Mouse (Mus musculus) layer of hippocampus, adult 11-12 months (tissue): ENCODE measurements around the gene Ndufa13.

ENCODE experiments used
- DNase-seq: peaks from one replicate; pipeline ENCODE4 v3.0.0; 2022; ENCODE audit warnings: low spot score

Ndufa13 gene

DNA sequence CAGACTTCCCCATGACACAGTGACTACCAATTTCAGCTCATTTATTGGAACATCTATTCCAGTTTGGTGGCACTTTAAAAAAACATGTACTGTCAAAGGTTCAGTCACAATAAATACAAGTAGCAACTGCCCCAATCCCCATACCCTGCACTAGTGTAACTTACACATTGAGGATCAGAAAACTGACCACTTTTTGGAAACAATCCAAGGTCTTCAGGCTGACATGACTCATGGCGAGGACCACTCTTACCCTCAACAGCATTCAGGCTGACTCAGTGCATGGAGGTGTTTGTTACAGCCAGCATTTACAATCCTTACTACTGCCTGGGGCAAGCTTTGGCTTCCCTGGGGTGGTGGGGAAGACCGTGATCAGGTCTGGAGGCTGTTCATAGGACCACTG is 4.7 kb upstream of the Ndufa13 start:
- DNase-seq: no peak

- DNase-seq: no peak
Measured at GRCm38 (mm10) chr8:69906260-69906659, 3.9 kb upstream of the Ndufa13 start.

- no peak for DNase-seq
Measured at GRCm38 (mm10) chr8:69904096-69904495, 1.7 kb upstream of the Ndufa13 start.

DNA sequence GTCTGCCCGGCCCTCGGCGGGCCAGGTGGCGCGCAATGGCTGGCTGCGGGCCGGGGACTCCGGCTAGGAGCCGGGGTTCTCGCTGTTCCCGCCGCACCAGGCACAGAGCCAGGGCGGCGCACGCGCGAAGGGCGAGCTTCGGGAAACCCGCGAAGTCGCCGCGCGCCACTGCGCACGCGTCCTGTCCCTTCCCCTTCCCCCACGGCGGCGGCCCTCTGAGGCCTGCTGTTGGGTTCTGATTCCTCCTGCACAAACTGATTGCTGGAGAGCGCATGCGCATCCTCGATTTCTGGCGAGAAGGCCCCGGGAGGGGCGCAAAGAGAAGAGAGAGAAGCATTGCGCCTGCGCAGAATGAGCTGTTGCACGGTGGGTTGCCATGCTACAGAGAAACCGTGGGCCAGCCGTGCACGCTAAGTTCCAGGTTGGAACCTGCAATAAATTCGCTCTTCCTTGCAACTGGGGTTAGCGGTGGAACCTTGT is 745 bp upstream of the Ndufa13 start:
- DNase-seq: peak; percentile 99

GRCm38 (mm10) chr8:69901484-69902162 is 735 bp downstream of the Ndufa13 start:
- DNase-seq: peak; percentile 97

- DNase-seq: no peak
Measured at GRCm38 (mm10) chr8:69900895-69901451, 1.4 kb downstream of the Ndufa13 start.

- DNase-seq: no peak
Measured at GRCm38 (mm10) chr8:69899876-69900275, 2.5 kb downstream of the Ndufa13 start.

- no peak for DNase-seq
Measured at GRCm38 (mm10) chr8:69897857-69898256, 4.5 kb downstream of the Ndufa13 start.

DNA sequence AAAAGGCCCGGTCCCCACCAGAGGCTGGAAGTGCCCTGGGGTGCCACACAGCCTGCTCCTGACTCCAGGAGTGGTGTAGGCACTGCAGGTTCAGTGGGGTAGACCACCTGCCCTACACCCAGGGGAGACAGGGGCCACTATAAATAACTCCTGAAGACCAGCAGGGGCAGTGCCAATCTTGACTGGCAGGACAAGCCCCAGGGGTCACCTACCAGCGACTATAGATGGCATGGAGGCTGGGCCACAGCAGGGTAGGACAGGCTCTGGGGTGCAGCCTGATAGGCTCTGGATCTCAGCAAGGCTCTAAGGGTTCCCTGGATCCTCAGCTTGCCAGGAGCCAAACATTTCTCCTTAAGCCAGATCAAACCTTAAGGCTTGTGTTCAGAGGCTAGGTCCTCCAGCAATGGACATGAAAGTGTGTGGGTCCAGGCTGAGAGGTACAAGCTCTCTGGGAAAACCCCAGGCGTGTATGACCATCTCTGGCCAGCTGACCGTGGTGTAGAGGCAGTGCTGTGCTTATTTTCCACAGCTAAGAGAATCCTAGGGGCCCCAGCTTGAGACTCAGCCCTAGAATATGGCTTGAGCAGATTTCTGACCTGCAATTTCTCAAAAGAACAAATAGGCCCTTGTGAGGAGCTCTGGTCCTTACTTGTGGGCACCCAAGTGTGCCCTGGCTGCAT is 6.4 kb downstream of the Ndufa13 start:
- DNase-seq: no peak

DNA sequence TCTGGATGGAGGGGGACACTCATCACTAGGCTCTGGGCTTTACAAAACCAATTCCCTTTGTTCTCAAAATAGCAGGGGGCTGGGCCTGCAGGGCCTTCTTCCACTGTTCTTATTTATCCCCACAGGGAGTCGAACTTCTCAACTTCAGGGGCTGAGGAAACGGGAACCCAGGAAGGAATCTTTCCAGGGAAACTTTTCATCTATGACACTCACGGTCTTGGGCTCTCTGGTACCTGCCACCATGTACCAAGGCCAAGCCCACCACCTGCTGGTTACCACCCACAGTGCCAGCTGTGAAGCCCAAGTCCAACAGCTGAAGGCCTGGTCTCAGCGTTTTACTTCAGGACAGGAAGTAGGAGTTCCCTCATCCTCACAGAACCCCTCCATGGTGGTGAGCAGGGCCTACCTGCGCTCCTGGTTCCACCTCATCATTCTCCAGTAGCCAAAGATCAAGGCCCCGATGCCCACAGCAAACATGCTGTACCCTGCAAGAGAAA is 7.5 kb downstream of the Ndufa13 start:
- DNase-seq: no peak

DNA sequence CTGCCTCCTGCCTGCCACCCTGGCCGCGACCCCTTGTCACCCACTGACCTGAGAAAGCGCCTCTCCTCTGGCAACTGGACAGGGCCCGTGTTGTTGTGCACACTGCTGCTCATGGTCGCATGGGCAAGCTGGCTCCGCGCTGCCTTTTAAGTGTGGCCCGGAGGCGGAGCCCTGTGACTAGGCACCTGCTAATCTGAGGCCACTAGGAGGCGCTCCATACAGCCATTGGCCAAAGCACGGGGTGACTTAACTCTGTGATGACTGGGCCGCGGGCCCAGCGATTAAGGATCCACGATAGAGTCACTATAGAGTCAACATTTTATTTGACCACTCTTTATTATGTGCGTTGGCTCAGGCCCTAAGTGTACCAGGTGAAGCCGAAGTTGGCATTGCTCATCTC is 8.5 kb downstream of the Ndufa13 start:
- peak; percentile 71 for DNase-seq

DNA sequence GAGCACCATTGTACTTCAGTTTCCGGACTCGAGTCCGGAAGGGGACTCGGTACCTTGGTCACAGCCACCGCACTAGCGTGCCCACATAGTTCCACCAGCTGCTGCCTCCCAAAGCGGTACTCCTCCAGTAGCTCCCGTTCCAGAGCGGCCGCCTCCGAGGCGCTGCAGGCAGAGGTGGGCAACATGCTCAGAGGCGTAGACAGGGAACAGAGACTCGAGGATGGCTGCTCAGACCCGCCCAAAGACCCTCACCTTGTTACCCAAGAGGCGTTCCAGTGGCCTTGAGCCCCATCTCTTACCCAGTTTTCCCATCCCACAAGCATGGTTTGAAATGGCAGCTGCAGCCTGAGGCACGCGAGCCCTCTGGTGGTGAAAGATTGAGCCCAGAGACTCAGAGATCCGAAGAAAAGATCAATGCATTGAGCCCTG is 11.5 kb downstream of the Ndufa13 start:
- peak; percentile 74 for DNase-seq

DNA sequence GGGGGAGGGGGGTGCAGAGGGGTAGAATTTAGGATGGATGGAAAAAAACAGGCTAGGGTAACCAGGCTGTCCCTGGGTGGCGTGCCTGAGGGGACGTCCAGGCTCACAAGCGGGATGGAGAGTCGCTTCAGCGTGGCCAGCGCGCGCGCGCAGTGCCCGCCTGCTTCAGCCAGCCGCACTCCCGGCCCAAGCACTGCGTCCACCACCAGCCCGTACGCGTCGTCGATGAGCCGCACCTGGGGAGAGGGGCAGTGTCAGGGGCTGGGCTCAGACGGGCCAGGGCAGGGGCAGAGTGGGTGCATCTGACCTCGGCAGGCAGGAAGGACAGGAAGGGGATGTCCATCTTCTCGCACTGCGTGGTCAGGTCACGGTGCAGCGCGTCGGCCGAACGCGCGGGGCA is 13.5 kb downstream of the Ndufa13 start:
- no peak for DNase-seq

GRCm38 (mm10) chr8:69888244-69888866 is 14.0 kb downstream of the Ndufa13 start:
- DNase-seq: no peak

DNA sequence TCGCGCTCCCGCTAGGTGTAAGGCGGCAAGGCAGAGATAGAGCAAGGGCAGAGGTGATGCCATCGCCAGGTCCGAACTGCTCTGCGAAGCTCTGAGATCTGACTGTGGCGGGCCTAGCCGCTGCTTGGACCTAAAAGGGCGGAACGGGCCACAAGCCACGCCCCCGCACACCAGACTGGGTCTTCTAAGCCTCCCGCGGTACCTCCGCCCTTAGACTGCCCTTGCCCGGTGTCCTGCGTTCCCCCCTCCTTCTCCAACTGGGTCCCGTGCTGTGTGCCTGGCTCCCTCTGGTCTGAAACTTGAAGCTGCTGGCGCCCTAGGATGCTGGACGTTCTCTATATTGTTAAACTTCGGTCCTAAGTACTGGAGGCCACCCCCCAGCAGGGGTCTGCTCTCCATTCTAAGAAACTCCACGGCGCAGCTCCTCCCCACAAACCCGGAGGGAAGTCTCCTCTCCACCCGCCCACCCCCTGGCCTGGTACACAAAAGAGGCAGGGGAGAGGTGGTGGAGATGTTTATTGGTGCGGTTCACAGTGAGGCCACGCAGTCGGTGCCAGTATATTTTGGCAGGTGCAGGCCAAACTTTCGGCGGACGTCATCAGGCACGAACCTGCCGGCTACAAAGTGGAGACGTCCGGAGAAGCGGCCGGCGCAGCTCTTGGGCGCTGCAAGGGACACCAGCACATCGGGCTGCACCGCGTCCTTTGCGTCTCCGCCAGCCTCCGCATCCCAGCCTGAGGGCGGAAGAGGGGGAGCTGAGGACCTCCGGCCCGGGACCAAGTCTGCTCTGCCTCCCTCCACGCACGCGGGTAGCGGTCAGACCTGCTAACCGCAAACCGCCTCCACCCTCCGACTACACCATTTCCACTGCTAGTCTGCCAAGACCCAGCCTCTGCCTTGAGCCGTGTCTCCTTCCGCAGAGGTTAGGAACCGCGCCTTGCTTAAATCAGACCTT is 14.8 kb downstream of the Ndufa13 start, which contains the start of gene Cilp2:
Gene Cilp2 (minus strand): TSS at position 399 of the 955 bp plus-strand sequence.
- no peak for DNase-seq

GRCm38 (mm10) chr8:69884141-69884540 is 18.2 kb downstream of the Ndufa13 start:
- DNase-seq: no peak

GRCm38 (mm10) chr8:69882833-69883600 is 19.3 kb downstream of the Ndufa13 start:
- DNase-seq: no peak

DNA sequence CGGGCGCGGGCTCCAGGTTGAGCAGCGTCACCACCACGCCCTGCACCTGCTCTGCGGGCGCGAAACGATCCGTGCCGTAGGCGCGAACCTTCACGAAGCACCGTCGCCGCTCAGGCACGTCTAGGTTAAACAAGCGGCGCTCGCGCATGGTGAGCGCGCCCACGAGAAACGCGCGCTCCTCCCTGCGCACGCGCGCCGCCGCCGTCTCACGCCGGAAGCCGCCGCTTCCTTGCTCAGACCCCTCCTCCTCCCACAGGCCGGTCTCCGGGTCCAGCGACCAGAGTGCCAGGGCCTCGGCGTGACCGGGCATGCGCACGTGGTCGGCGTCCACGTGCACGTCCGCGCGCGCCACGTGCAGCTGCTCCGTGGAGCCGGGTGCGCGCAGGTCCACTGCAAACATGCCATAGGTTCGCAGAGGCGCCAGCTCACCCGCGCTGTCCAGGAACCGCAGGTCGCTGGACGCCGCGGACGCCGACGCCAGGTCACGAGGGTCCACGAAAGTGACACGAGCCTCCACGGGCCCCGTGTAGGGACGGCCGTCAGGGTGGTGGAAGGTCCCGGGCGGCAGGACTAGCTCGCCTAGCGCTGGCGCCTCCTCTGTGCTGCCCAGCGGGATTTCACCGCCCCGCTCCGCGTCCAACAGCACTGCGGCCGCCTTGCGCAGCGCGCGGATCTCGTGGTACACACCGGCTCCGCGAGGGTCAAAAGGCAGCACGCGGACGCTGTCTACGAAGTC is 20.2 kb downstream of the Ndufa13 start:
- peak; percentile 54 for DNase-seq

- DNase-seq: no peak
Measured at GRCm38 (mm10) chr8:69881261-69881865, 21.0 kb downstream of the Ndufa13 start.
